Comparison of ENCODE assay signal across 9 mouse cellular contexts in genomic region chr11:95831641-95832040, GRCm38 (mm10). TPM values are rescaled to one million over a fixed set of nuclear protein-coding genes. Genes with fewer than 3 reads are reported as not detected.
DNase-seq lines count a peak whose midpoint lies in the region; ATAC-seq and TF ChIP-seq lines count a peak whose summit lies in the region.
"Had no signal": no experiment of that assay in that cellular context is flagged by ENCODE, and none has a peak within 500 bp of the region (broad histone marks: within the 10 kb centered on the region; RNA-seq: fewer than 3 reads in every experiment).

No protein-coding gene starts in this region.

- WGBS in hindbrain, embryonic 12.5 days = 3% methylated on average over 14 of the region's 15 CpGs

- H3K9ac ChIP-seq in hindbrain, embryonic 12.5 days = no peak overlapping the region

- no peak for TF ChIP-seq POLR2A in brain, embryonic 14.5 days (IDR thresholded peaks at IDR 0.05; ENCODE audit: borderline replicate concordance, extremely low read depth, insufficient read depth, insufficient read length, poor library complexity, severe bottlenecking)

- no peak overlapping the region for H3K4me3 ChIP-seq in layer of hippocampus, adult 2 months
- H3K4me3 ChIP-seq in hindbrain, embryonic 12.5 days = peak overlapping the region; percentile 25; the same call in 1 of the 2 replicates

- no peak for ATAC-seq in hindbrain, embryonic 12.5 days (ENCODE audit: low FRiP score)
- no peak for ATAC-seq in activated CD4-positive, CD25-positive, alpha-beta regulatory T cell, adult 4 months
- ATAC-seq in megakaryocyte, adult 5-6 weeks (ENCODE audit: poor library complexity, severe bottlenecking) = no peak

- no peak for DNase-seq in layer of hippocampus, adult 2 months (ENCODE audit: low spot score in 2 of 2)
- no peak for DNase-seq in layer of hippocampus, adult 8-10 months (ENCODE audit: low spot score in 2 of 2)
- DNase-seq in brain, embryonic 14.5 days (ENCODE audit: low read depth) = no peak
- peak; percentile 45 for DNase-seq in mesoderm, embryonic 11.5 days (ENCODE audit: low read depth, low spot score)
- DNase-seq in frontal cortex, postnatal 25 days (ENCODE audit: low spot score in 2 of 2) = no peak

- no peaks in the 10 kb centered on the region for H3K36me3 ChIP-seq in hindbrain, embryonic 12.5 days

- peaks cover 98% of the 10 kb centered on the region for H3K27me3 ChIP-seq in hindbrain, embryonic 12.5 days

- peaks cover 38% of the 10 kb centered on the region for H3K4me1 ChIP-seq in hindbrain, embryonic 12.5 days

- H3K9me3 ChIP-seq in hindbrain, embryonic 12.5 days (replicated peaks) = no peaks in the 10 kb centered on the region

- TF ChIP-seq CTCF in layer of hippocampus, adult 2 months (conservative IDR thresholded peaks at IDR 0.05) = peak; percentile 29; the same call in 1 of the 2 replicates
- TF ChIP-seq CTCF in brain, embryonic 14.5 days (IDR thresholded peaks at IDR 0.05; ENCODE audit: borderline replicate concordance, extremely low read depth, insufficient read depth, insufficient read length) = peak; percentile 17; the same call in 1 of the 2 replicates

- H3K27ac ChIP-seq in layer of hippocampus, adult 2 months = no peak overlapping the region
- no peak overlapping the region for H3K27ac ChIP-seq in hindbrain, embryonic 12.5 days
- H3K27ac ChIP-seq: left cerebral cortex, adult 2 months had no signal

- H3K4me2 ChIP-seq in hindbrain, embryonic 12.5 days (replicated peaks) = peak overlapping the region; percentile 43; the same call in 1 of the 2 replicates

RNA-seq across cellular contexts. Expression of gene Gngt2, which starts 5.4 kb away (rescaled TPM):
- total RNA-seq in layer of hippocampus, adult 2 months (2021) = 1 to 10 TPM; 2.6 to 4.5 TPM
- total RNA-seq in layer of hippocampus, adult 8-10 months (2022) = 10 to 100 TPM in 2 of 4 experiments, 1 to 10 TPM in 2; 1.4 to 20.3 (median 11.8) TPM
- 1.4 and 1.5 TPM in 2 replicates for polyA plus RNA-seq in brain, embryonic 14.5 days (2012; rRNA removed)
- polyA plus RNA-seq in hindbrain, embryonic 12.5 days (2016; fragmentation: Nextera tagmentation; extraction: Ambion mirVana) = 5.5 and 7.9 TPM in 2 replicates
- 10 to 100 TPM; 47.5 to 58.4 TPM for polyA plus RNA-seq in activated CD4-positive, CD25-positive, alpha-beta regulatory T cell, adult 4 months (2017; shearing (Covaris generic))
- 92.0 and 95.7 TPM in 2 replicates for total RNA-seq in megakaryocyte, adult 5-6 weeks (2015)
- 64.0 and 66.6 TPM in 2 replicates for total RNA-seq in megakaryocyte, adult 5-6 weeks (2017)

RNA-seq across cellular contexts. Expression of gene Phospho1, which starts 7.3 kb away (rescaled TPM):
- total RNA-seq in layer of hippocampus, adult 2 months (2021) = 10 to 100 TPM; 48.8 to 63.0 TPM
- 10 to 100 TPM; 44.2 to 51.8 (median 50.0) TPM for total RNA-seq in layer of hippocampus, adult 8-10 months (2022)
- polyA plus RNA-seq in brain, embryonic 14.5 days (2012; rRNA removed) = 0.67 and 9.9 TPM in 2 replicates
- polyA plus RNA-seq in hindbrain, embryonic 12.5 days (2016; fragmentation: Nextera tagmentation; extraction: Ambion mirVana) = 0.43 TPM in 1 of 2 replicates, not detected in the other
- polyA plus RNA-seq in activated CD4-positive, CD25-positive, alpha-beta regulatory T cell, adult 4 months (2017; shearing (Covaris generic)) = not detected
- 12.6 and 17.3 TPM in 2 replicates for total RNA-seq in megakaryocyte, adult 5-6 weeks (2015)
- total RNA-seq in megakaryocyte, adult 5-6 weeks (2017) = 2.3 TPM in 1 of 2 replicates, not detected in the other

RNA-seq across cellular contexts. Expression of gene Abi3, which starts 10.6 kb away (rescaled TPM):
- 1 to 10 TPM; 3.3 to 6.8 TPM for total RNA-seq in layer of hippocampus, adult 2 months (2021)
- 10 to 100 TPM in 2 of 4 experiments, 1 to 10 TPM in 2; 5.0 to 38.5 (median 21.7) TPM for total RNA-seq in layer of hippocampus, adult 8-10 months (2022)
- polyA plus RNA-seq in brain, embryonic 14.5 days (2012; rRNA removed) = 2.7 and 3.3 TPM in 2 replicates
- 3.7 and 4.7 TPM in 2 replicates for polyA plus RNA-seq in hindbrain, embryonic 12.5 days (2016; fragmentation: Nextera tagmentation; extraction: Ambion mirVana)
- polyA plus RNA-seq in activated CD4-positive, CD25-positive, alpha-beta regulatory T cell, adult 4 months (2017; shearing (Covaris generic)) = 10 to 100 TPM; 58.8 to 59.2 TPM
- 14.7 and 19.8 TPM in 2 replicates for total RNA-seq in megakaryocyte, adult 5-6 weeks (2015)
- total RNA-seq in megakaryocyte, adult 5-6 weeks (2017) = 13.7 and 20.0 TPM in 2 replicates
